Mouse (Mus musculus) heart, embryonic 15.5 days (tissue): ENCODE data around the gene Cdk17. TPM values are rescaled to one million over a fixed set of nuclear protein-coding genes. Genes with fewer than 3 reads are reported as not detected.

ENCODE experiments used
- ATAC-seq: fragments of 200-750 bp; cut with Nextera tagmentation; replicated peaks from 2 replicates; pipeline ENCODE4 v1.8.0; 2017; ENCODE audit warnings: low read depth, moderate TSS enrichment; ENCODE audit not compliant: insufficient number of reproducible peaks, insufficient read depth, low FRiP score
- H3K27ac ChIP-seq: fragments of 300-500 bp; sonication (generic); 2 replicates; pipeline ENCODE4 v1.5.1; 2015; ENCODE audit warnings: mild to moderate bottlenecking, inconsistent platforms
- H3K27me3 ChIP-seq: fragments of 300-500 bp; sonication (generic); 2 replicates; pipeline ENCODE4 v1.6.1; 2015; ENCODE audit warnings: inconsistent platforms
- H3K36me3 ChIP-seq: fragments of 300-500 bp; sonication (generic); 2 replicates; pipeline ENCODE4 v1.6.1; 2015; ENCODE audit warnings: mild to moderate bottlenecking, inconsistent platforms
- H3K4me1 ChIP-seq: fragments of 300-500 bp; sonication (generic); replicated peaks from 2 replicates; pipeline ENCODE4 v1.6.1; 2015; ENCODE audit warnings: inconsistent platforms
- H3K4me2 ChIP-seq: fragments of 300-500 bp; sonication (generic); 2 replicates; pipeline ENCODE4 v1.6.1; 2015; ENCODE audit warnings: inconsistent platforms, mild to moderate bottlenecking, moderate library complexity
- H3K4me3 ChIP-seq: fragments of 300-500 bp; sonication (generic); 2 replicates; pipeline ENCODE4 v1.5.1; 2015; ENCODE audit warnings: mild to moderate bottlenecking, inconsistent platforms
- H3K9ac ChIP-seq: fragments of 300-500 bp; sonication (generic); 2 replicates; pipeline ENCODE4 v1.6.1; 2015; ENCODE audit warnings: mild to moderate bottlenecking, inconsistent platforms
- H3K9me3 ChIP-seq: fragments of 300-500 bp; sonication (generic); replicated peaks from 2 replicates; pipeline ENCODE4 v1.6.1; 2016; ENCODE audit warnings: inconsistent platforms
- WGBS: fragments of 180-500 bp; shearing (Covaris S2); methylation state at CpG from one replicate; pipeline ENCODE4 v1.1.7; 2015; ENCODE audit warnings: mixed read lengths; 5-methylcytosine and 5-hydroxymethylcytosine counted together
- polyA plus RNA-seq: library from polyadenylated mRNA; unstranded; fragments of >200 nt; fragmentation: Nextera tagmentation; extraction: Ambion mirVana; gene quantifications from 2 replicates; pipeline ENCODE4 v1.2.1, GENCODE M21; 2015

Cdk17 gene
- polyA plus RNA-seq, 1 experiment from 2014 or later = 16.7 TPM

GRCm38 (mm10) chr10:93231893-93232292, 71.2 kb downstream of the Cdk17 start:
- 87% methylated on average over 5 of the region's 5 CpGs for WGBS
- Histone ChIP-seq H3K4me3 (no peak overlapping the region), H3K27me3 (no peaks in the 10 kb centered on the region), H3K9ac (no peak overlapping the region), H3K9me3 (no peaks in the 10 kb centered on the region), H3K4me2 (no peak overlapping the region), H3K4me1 (peaks cover 6% of the 10 kb centered on the region), H3K27ac (no peak overlapping the region), H3K36me3 (peaks cover 37% of the 10 kb centered on the region)
- ATAC-seq = no peak

GRCm38 (mm10) chr10:93233665-93234194, 73.1 kb downstream of the Cdk17 start:
- Histone ChIP-seq H3K4me2 (no peak overlapping the region), H3K27ac (no peak overlapping the region), H3K36me3 (peaks cover 53% of the 10 kb centered on the region), H3K9ac (no peak overlapping the region), H3K27me3 (no peaks in the 10 kb centered on the region), H3K9me3 (no peaks in the 10 kb centered on the region), H3K4me3 (no peak overlapping the region), H3K4me1 (no peaks in the 10 kb centered on the region)
- 84% methylated on average over 6 of the region's 6 CpGs for WGBS
- ATAC-seq = no peak

- WGBS = 86% methylated on average over 9 of the region's 9 CpGs
- H3K4me1 ChIP-seq = peaks cover 5% of the 10 kb centered on the region
- no peak overlapping the region for H3K9ac ChIP-seq
- peaks cover 61% of the 10 kb centered on the region for H3K36me3 ChIP-seq
- no peaks in the 10 kb centered on the region for H3K27me3 ChIP-seq
- H3K27ac ChIP-seq = no peak overlapping the region
- H3K4me3 ChIP-seq = no peak overlapping the region
- H3K4me2 ChIP-seq = no peak overlapping the region
- no peak for ATAC-seq
- H3K9me3 ChIP-seq = no peaks in the 10 kb centered on the region
Observed at GRCm38 (mm10) chr10:93234692-93235091, 74.0 kb downstream of the Cdk17 start.

DNA sequence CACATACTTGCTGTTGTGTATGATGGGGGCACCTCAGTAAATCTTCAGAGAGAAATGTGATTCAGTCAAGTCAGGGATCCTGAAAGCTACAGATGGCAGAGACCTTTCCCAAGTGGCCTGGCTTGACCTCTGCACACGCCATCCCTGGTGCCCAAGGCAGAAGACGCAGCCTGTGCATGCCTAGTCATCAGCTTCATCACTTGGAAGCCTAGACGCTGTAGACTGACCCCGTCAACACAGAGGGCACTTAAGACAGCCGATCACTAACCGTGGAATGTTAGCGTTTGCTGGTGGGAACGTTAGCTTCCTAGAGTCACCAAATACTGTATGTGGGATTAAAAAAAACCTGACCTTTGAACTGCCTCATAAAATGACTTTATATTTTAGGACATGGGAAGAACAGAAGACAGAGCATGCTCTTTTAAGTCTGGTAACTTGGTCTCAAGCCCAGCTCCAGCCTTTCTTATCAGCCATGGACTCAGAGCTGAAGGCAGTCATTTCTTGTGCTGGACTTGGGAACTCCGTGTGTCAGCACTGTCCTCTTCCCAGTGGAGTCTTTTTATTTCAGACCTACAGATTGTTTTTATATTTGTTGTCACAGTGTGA, 78.6 kb downstream of the Cdk17 start:
- H3K4me2 ChIP-seq = no peak overlapping the region
- 33% methylated on average over 9 of the region's 9 CpGs for WGBS
- H3K9ac ChIP-seq = no peak overlapping the region
- peaks cover 48% of the 10 kb centered on the region for H3K36me3 ChIP-seq
- H3K4me1 ChIP-seq = peaks cover 7% of the 10 kb centered on the region
- no peak overlapping the region for H3K27ac ChIP-seq
- H3K4me3 ChIP-seq = no peak overlapping the region
- ATAC-seq = no peak
- no peaks in the 10 kb centered on the region for H3K9me3 ChIP-seq
- H3K27me3 ChIP-seq = no peaks in the 10 kb centered on the region

DNA sequence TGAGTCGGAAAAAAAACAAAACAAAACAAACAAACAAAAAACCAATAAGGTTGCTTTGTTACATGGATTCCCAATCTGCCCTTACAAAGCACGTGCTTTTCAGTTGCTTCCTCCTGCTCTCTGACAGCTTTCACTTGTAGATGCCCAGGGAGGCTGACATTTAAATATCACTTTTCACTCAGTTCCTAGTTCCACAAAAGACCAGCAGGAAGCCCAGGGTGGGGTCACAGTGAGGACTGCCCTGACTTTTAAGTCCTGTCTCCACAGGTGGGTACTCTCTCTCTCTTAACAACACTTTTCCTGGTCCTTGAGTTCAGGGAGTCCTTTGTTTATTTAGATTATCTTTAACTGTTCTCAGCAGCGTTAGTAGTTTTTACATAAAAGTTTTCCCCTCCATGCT, 81.5 kb downstream of the Cdk17 start:
- H3K4me3 ChIP-seq = no peak overlapping the region
- H3K27ac ChIP-seq = no peak overlapping the region
- ATAC-seq = no peak
- H3K4me2 ChIP-seq = no peak overlapping the region
- H3K4me1 ChIP-seq = peaks cover 8% of the 10 kb centered on the region
- peaks cover 29% of the 10 kb centered on the region for H3K36me3 ChIP-seq
- WGBS = 40% methylated on average over 3 of the region's 3 CpGs
- H3K9me3 ChIP-seq = no peaks in the 10 kb centered on the region
- H3K27me3 ChIP-seq = no peaks in the 10 kb centered on the region
- H3K9ac ChIP-seq = no peak overlapping the region

DNA sequence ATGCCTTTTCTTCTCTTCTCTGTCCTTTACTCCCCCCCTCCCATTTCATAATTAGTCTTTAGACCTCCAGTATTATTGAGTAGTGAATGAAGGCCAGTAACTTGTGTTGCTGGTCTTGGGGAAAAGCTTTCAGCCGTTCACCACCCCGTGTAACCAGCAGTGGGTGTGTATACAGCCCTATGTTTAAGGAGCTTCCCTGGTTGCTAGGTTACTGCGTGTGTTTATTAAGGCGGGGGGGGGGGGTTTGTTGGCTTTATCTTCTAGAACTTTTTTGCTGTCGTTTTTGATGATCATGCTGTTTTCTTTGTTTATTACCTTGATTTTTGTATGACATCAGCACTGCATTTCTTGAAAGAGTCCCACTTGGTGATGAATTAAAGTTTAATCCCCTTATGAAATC, 82.2 kb downstream of the Cdk17 start:
- Histone ChIP-seq H3K4me2 (no peak overlapping the region), H3K27me3 (no peaks in the 10 kb centered on the region), H3K4me3 (no peak overlapping the region), H3K9me3 (no peaks in the 10 kb centered on the region), H3K9ac (no peak overlapping the region), H3K36me3 (peaks cover 27% of the 10 kb centered on the region; the same call in 1 of the 2 replicates), H3K27ac (no peak overlapping the region), H3K4me1 (peaks cover 15% of the 10 kb centered on the region)
- WGBS = 18% methylated on average over 5 of the region's 5 CpGs
- ATAC-seq = no peak

DNA sequence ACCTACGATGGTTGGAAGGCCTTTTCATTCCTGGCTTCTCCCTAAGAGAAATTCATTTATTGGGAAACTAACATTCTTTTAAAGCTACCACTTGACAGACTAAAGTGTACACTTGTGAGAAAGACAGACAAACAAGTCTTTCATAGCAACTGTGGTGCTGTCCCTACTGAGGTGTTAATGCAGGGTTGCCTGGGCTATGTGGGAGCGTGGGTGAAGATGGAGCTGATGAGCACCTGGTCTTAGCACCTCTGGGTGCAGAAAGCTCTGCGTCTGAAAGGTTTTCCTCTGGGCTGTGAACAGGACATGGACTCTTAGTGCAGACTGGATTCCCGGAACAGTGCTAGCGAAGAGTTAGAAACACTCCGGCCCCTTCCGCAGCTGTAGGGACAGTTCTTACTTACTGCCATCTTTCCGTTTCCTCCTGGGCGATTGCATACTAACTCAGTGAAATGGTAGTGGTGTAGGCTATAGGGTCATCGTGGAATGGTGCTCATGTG, 83.6 kb downstream of the Cdk17 start:
- Histone ChIP-seq H3K4me1 (peaks cover 19% of the 10 kb centered on the region), H3K9me3 (no peaks in the 10 kb centered on the region), H3K27ac (no peak overlapping the region), H3K4me2 (no peak overlapping the region), H3K36me3 (peaks cover 21% of the 10 kb centered on the region; the same call in 1 of the 2 replicates), H3K9ac (no peak overlapping the region), H3K27me3 (no peaks in the 10 kb centered on the region), H3K4me3 (no peak overlapping the region)
- WGBS = 79% methylated on average over 10 of the region's 10 CpGs
- no peak for ATAC-seq

- H3K27ac ChIP-seq = no peak overlapping the region
- WGBS = 85% methylated on average over 7 of the region's 7 CpGs
- H3K27me3 ChIP-seq = no peaks in the 10 kb centered on the region
- H3K9ac ChIP-seq = no peak overlapping the region
- H3K4me1 ChIP-seq = peaks cover 31% of the 10 kb centered on the region
- no peak overlapping the region for H3K4me3 ChIP-seq
- no peak overlapping the region for H3K4me2 ChIP-seq
- no peaks in the 10 kb centered on the region for H3K9me3 ChIP-seq
- ATAC-seq = no peak
- H3K36me3 ChIP-seq = peaks cover 14% of the 10 kb centered on the region; the same call in 1 of the 2 replicates
Observed at GRCm38 (mm10) chr10:93246185-93246920, 85.7 kb downstream of the Cdk17 start.

GRCm38 (mm10) chr10:93247422-93247821, 86.7 kb downstream of the Cdk17 start:
- Histone ChIP-seq H3K27me3 (no peaks in the 10 kb centered on the region), H3K4me3 (no peak overlapping the region), H3K9me3 (no peaks in the 10 kb centered on the region), H3K9ac (no peak overlapping the region), H3K4me2 (no peak overlapping the region), H3K27ac (peak overlapping the region; percentile 78), H3K4me1 (peaks cover 33% of the 10 kb centered on the region), H3K36me3 (peaks cover 11% of the 10 kb centered on the region; the same call in 1 of the 2 replicates)
- 84% methylated on average over 12 of the region's 12 CpGs for WGBS
- ATAC-seq = no peak

GRCm38 (mm10) chr10:93247902-93248301, 87.2 kb downstream of the Cdk17 start:
- Histone ChIP-seq H3K9me3 (no peaks in the 10 kb centered on the region), H3K4me3 (no peak overlapping the region), H3K27ac (peak overlapping the region; percentile 78), H3K4me1 (peaks cover 33% of the 10 kb centered on the region), H3K4me2 (no peak overlapping the region), H3K9ac (no peak overlapping the region), H3K27me3 (no peaks in the 10 kb centered on the region), H3K36me3 (peaks cover 12% of the 10 kb centered on the region)
- ATAC-seq = peak; percentile 56
- WGBS = 36% methylated on average over 6 of the region's 6 CpGs

- Histone ChIP-seq H3K9me3 (no peaks in the 10 kb centered on the region), H3K4me3 (no peak overlapping the region), H3K36me3 (peaks cover 17% of the 10 kb centered on the region), H3K4me1 (peaks cover 33% of the 10 kb centered on the region), H3K9ac (no peak overlapping the region), H3K27ac (peak overlapping the region; percentile 78), H3K27me3 (no peaks in the 10 kb centered on the region), H3K4me2 (no peak overlapping the region)
- no peak for ATAC-seq
- WGBS = 84% methylated on average over 8 of the region's 8 CpGs
Observed at GRCm38 (mm10) chr10:93248416-93248815, 87.7 kb downstream of the Cdk17 start.
